Mouse (Mus musculus) embryonic fibroblast, embryonic 13.5 days (primary cell): ENCODE measurements around the gene Ccdc155.

Experiments
- CTCF ChIP-seq: IDR thresholded peaks from 2 replicates; pipeline ENCODE4 v1.5.1; 2011; ENCODE audit warnings: mild to moderate bottlenecking, control low read depth, low read length, moderate library complexity, borderline replicate concordance; ENCODE audit not compliant: insufficient read depth
- POLR2A ChIP-seq: IDR thresholded peaks from 2 replicates; pipeline ENCODE4 v1.6.1; 2011; ENCODE audit warnings: low read depth, mild to moderate bottlenecking, control low read depth, low read length, moderate library complexity

DNA sequence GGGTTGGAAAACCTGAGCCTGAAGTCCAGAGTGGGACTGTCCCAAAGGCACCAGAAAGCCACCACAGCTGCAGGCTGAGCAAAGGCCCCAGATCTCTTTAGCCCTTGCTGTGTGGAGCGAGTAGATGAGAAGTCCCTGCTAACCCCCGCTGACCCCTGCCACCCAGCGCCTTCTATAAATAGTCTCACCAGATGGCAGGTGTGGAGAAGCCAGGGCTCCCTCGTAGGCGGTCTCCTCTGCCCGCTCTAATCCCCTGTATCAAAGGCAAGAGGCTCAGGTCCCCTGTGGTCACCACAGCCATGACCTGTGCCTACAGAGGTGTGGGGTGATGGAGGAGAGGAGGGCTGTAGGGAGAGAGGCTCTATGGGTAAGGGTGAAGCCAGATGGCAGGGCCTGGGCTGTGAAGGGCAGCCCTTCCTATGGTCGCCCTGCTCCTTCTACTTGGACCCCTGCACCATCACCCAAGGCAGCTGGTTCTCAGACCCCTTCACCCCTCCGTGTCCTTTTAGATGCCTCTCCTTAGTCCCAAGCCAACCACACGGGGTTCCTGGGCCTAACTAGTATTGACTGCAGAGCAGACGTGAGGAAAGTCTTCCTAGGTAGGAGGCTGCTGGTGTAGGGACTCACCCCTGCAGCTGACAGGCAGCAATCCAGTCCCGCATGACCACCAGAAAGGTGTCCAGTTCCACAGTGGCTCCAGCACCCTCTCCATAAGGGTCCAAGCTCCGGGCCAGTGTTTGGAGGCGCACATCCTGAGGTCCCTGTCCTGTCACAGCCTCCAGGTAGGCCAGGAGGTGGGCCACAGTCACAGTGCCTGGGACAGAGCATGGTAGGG, 9.1 kb downstream of the Ccdc155 start:
- TF ChIP-seq CTCF (no peak), POLR2A (no peak)
